Mouse (Mus musculus) ovary, adult 18-20 months (tissue): ENCODE results near the gene Kcnip1.
A peak's percentile ranks its signal among the peaks of the same experiment; 100 is the strongest.

Experiments
- DNase-seq: peaks from one replicate; pipeline ENCODE4 v3.0.0; 2022; ENCODE audit warnings: low spot score, mixed read lengths

The Kcnip1 gene

GRCm38 (mm10) chr11:33901783-33902182 lies 91.2 kb downstream of the Kcnip1 start:
- no peak for DNase-seq

- no peak for DNase-seq
Observed at GRCm38 (mm10) chr11:33891084-33891483, 101.9 kb downstream of the Kcnip1 start.

GRCm38 (mm10) chr11:33890382-33890781 lies 102.6 kb downstream of the Kcnip1 start:
- DNase-seq, result no peak

- DNase-seq, result no peak
Observed at GRCm38 (mm10) chr11:33887660-33888059, 105.3 kb downstream of the Kcnip1 start.

DNA sequence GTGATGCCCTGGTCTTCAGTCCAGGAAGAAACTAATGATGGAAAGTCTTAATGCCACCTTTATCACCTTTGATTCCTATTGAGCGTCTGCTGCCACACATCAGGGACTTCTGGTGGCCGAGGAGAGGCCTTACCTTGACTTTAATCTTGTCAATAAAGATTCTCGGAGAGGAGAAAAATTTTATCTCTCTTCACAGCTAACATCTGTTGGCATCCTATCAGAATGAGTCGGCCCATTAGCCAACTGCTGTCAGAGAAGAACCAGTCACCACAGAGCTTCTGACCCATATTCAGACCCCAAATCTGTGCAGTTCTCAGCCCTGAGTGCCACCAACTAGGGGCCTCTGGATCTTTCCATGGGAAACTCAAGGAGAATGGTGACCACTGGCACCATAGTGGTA lies 107.0 kb downstream of the Kcnip1 start:
- no peak for DNase-seq

GRCm38 (mm10) chr11:33882731-33883328 lies 110.1 kb downstream of the Kcnip1 start:
- DNase-seq, result peak; percentile 17

DNA sequence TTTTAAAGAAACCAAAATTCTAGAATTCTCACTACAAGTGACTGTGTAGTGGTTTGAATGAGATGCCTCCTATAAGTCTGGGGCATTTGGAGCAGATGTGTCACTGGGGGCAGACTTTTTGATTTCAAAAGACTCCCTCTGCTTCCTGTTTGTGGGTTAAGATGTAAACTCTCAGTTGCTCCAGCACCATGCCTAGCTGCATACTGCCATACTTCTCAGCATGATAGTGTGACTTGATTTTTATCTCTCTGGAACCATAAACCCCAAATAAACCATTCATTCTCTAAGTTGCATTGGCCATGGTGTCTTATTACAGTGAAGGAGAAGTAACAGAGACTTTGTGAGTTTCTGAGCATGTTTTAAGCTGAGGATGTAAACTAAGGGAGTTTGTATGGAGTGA lies 118.0 kb downstream of the Kcnip1 start:
- DNase-seq, result no peak

DNA sequence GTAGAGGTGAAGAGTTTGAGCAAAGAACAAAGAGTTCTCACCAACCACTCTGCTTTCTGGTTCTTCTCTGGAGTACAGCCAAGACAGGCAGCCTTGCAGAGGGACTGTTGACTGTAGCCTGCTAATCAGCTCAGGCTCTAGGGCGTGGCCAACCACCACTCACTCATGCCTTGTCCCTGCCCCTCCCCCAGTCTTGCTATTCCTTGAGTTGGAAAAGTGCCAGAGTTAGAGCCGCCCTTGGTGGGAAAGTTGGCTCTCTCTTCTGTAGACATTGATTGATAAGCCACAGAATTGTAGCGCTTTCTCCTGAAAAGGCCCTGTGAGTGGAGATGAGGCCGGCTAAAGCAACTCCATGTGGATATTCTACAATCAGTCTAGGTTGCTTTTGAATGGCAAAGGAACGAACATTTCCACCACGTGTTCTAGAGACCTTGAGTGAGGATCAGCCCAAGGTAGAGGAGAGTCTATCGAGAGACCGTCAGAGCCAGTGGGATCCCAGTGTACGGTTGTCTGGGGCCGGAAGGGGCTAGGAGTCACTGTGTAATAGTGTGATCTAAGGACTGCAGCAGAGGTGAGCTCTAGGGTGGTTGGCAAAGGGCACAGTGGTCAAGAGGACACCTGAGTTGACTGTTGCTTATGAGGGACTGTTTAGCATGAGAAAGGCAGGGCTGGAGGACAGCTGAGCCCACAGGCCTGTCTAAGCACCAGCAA lies 119.7 kb downstream of the Kcnip1 start:
- DNase-seq, result peak; percentile 50

GRCm38 (mm10) chr11:33872716-33873048 lies 120.3 kb downstream of the Kcnip1 start:
- DNase-seq, result no peak

- peak; percentile 11 for DNase-seq
Observed at GRCm38 (mm10) chr11:33871998-33872715, 120.8 kb downstream of the Kcnip1 start.

DNA sequence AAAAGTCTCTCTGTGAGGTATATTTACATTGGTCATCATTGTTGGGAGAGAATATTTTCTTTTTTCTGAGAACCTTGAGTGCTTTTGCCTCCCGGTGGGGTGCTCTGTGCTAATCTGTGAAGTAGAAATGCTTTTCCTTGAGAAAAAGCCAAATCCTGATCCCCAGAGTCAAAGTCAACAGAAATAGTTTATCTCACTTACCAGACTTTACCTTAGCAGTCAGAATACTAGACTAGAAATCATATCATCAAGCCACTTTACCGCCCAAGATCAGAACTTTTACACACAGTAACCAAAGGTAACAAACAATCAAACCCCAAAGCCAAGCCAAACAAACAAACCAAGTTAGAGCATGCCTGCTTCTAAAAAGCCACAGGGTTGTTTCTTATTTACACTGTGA lies 122.7 kb downstream of the Kcnip1 start:
- no peak for DNase-seq

DNA sequence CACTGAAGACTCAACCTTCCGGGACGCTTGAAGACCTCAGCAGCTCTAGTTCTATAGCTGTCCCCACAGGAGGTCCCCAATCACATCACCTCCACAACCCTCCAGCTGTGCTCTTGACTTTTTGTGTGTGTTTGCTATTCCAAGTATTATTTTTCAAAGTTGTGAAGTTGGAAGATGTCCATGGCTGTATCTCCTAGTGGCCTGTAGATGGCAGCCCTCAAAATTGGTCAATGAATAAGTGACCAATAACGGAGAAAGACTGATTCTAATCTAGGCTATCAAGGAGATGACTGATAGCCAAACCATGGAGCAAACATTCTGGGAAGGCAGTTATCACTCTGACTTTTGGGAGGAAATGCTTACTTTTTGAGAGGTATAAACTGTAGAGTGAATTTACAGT lies 123.4 kb downstream of the Kcnip1 start:
- no peak for DNase-seq

- DNase-seq, result no peak
Observed at GRCm38 (mm10) chr11:33866775-33867174, 126.2 kb downstream of the Kcnip1 start.

GRCm38 (mm10) chr11:33864245-33864644 lies 128.7 kb downstream of the Kcnip1 start:
- DNase-seq, result no peak

DNA sequence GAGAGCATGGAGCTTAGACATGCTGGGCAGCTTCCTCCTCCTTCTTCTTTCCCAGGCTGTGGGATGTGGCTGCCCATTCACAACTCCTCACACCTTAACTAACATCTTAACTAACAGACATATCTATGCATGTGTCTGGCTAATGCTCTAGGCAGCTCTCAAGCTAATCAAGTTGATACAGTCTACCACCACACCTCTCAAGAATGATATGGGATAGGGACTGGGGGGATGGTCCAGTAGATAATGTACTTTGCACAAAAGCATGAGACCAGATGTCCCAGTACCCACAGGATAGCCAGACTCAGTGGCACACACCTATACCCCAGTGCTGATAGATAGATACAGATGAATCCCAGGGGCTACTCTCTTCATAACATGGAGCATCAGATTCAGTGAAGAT lies 131.1 kb downstream of the Kcnip1 start:
- no peak for DNase-seq

GRCm38 (mm10) chr11:33860905-33861582 lies 131.9 kb downstream of the Kcnip1 start:
- no peak for DNase-seq

- DNase-seq, result no peak
Observed at GRCm38 (mm10) chr11:33849614-33850013, 143.3 kb downstream of the Kcnip1 start.

GRCm38 (mm10) chr11:33848685-33849084 lies 144.3 kb downstream of the Kcnip1 start:
- no peak for DNase-seq

DNA sequence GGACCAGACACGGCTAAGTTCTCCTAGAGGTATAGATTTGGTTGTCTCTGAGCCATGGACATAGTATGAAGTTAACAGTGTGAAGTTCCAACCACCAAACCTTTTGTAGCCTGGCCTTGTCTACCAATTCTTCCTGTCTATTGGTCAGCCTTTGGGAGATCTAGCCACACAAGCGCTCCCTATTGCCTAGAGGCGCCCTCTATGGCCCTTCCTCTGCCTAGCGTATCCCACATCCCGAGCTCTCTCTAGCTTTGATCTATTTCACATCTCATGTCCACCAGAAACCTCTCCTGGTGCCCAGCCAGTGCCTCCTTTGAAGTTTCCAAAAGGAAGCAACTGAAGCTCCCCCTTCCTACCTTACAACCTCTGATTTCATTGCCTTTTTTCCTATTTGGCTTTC lies 147.0 kb downstream of the Kcnip1 start:
- no peak for DNase-seq

- no peak for DNase-seq
Observed at GRCm38 (mm10) chr11:33843294-33843864, 149.6 kb downstream of the Kcnip1 start.

GRCm38 (mm10) chr11:33839049-33839448 lies 153.9 kb downstream of the Kcnip1 start:
- no peak for DNase-seq

GRCm38 (mm10) chr11:33829774-33830173 lies 163.2 kb downstream of the Kcnip1 start:
- no peak for DNase-seq
